Mouse (Mus musculus): ENCODE measurements around the gene Snx30.

Snx30 gene

GRCm38 (mm10) chr4:59817790-59818189 lies 12.2 kb downstream of the Snx30 start:
- in situ Hi-C loops (cut with MboI; ENCODE audit: low pct_unique_long_range_greater_than_20kb in 1 of 2, low sequenced_read_pairs in 2 of 2, unreplicated experiment in 1 of 2), result no loop called here

- in situ Hi-C loops (cut with MboI; ENCODE audit: low pct_unique_long_range_greater_than_20kb in 1 of 2, low sequenced_read_pairs in 2 of 2, unreplicated experiment in 1 of 2), result no loop called here
Measured at GRCm38 (mm10) chr4:59818498-59818897, 12.9 kb downstream of the Snx30 start.

GRCm38 (mm10) chr4:59819054-59819472 lies 13.4 kb downstream of the Snx30 start:
- in situ Hi-C loops (cut with MboI; ENCODE audit: low pct_unique_long_range_greater_than_20kb in 1 of 2, low sequenced_read_pairs in 2 of 2, unreplicated experiment in 1 of 2), result no loop called here

- in situ Hi-C loops (cut with MboI; ENCODE audit: low pct_unique_long_range_greater_than_20kb in 1 of 2, low sequenced_read_pairs in 2 of 2, unreplicated experiment in 1 of 2), result no loop called here
Measured at GRCm38 (mm10) chr4:59819477-59820022, 13.9 kb downstream of the Snx30 start.

GRCm38 (mm10) chr4:59821516-59821915 lies 15.9 kb downstream of the Snx30 start:
- in situ Hi-C loops (cut with MboI; ENCODE audit: low pct_unique_long_range_greater_than_20kb in 1 of 2, low sequenced_read_pairs in 2 of 2, unreplicated experiment in 1 of 2), result no loop called here

- in situ Hi-C loops (cut with MboI; ENCODE audit: low pct_unique_long_range_greater_than_20kb in 1 of 2, low sequenced_read_pairs in 2 of 2, unreplicated experiment in 1 of 2), result no loop called here
Measured at GRCm38 (mm10) chr4:59822119-59822518, 16.5 kb downstream of the Snx30 start.

GRCm38 (mm10) chr4:59823470-59823869 lies 17.8 kb downstream of the Snx30 start:
- in situ Hi-C loops (cut with MboI; ENCODE audit: low pct_unique_long_range_greater_than_20kb in 1 of 2, low sequenced_read_pairs in 2 of 2, unreplicated experiment in 1 of 2), result no loop called here

- in situ Hi-C loops (cut with MboI; ENCODE audit: low pct_unique_long_range_greater_than_20kb in 1 of 2, low sequenced_read_pairs in 2 of 2, unreplicated experiment in 1 of 2), result no loop called here
Measured at GRCm38 (mm10) chr4:59824860-59825259, 19.2 kb downstream of the Snx30 start.

- in situ Hi-C loops (cut with MboI; ENCODE audit: low pct_unique_long_range_greater_than_20kb in 1 of 2, low sequenced_read_pairs in 2 of 2, unreplicated experiment in 1 of 2), result no loop called here
Measured at GRCm38 (mm10) chr4:59825634-59826033, 20.0 kb downstream of the Snx30 start.

- in situ Hi-C loops (cut with MboI; ENCODE audit: low pct_unique_long_range_greater_than_20kb in 1 of 2, low sequenced_read_pairs in 2 of 2, unreplicated experiment in 1 of 2), result no loop called here
Measured at GRCm38 (mm10) chr4:59826381-59826780, 20.7 kb downstream of the Snx30 start.

GRCm38 (mm10) chr4:59829072-59829471 lies 23.4 kb downstream of the Snx30 start:
- in situ Hi-C loops (cut with MboI; ENCODE audit: low pct_unique_long_range_greater_than_20kb in 1 of 2, low sequenced_read_pairs in 2 of 2, unreplicated experiment in 1 of 2), result no loop called here

- in situ Hi-C loops (cut with MboI; ENCODE audit: low pct_unique_long_range_greater_than_20kb in 1 of 2, low sequenced_read_pairs in 2 of 2, unreplicated experiment in 1 of 2), result no loop called here
Measured at GRCm38 (mm10) chr4:59831038-59831437, 25.4 kb downstream of the Snx30 start.

GRCm38 (mm10) chr4:59832810-59833209 lies 27.2 kb downstream of the Snx30 start:
- in situ Hi-C loops (cut with MboI; ENCODE audit: low pct_unique_long_range_greater_than_20kb in 1 of 2, low sequenced_read_pairs in 2 of 2, unreplicated experiment in 1 of 2), result no loop called here

GRCm38 (mm10) chr4:59837659-59838058 lies 32.0 kb downstream of the Snx30 start:
- in situ Hi-C loops (cut with MboI; ENCODE audit: low pct_unique_long_range_greater_than_20kb in 1 of 2, low sequenced_read_pairs in 2 of 2, unreplicated experiment in 1 of 2), result no loop called here

- in situ Hi-C loops (cut with MboI; ENCODE audit: low pct_unique_long_range_greater_than_20kb in 1 of 2, low sequenced_read_pairs in 2 of 2, unreplicated experiment in 1 of 2), result loop anchor here in 1 of 2 experiments (5.0 kb wide), 1 partner anchor 52 kb away; no protein-coding TSS in a partner anchor
Measured at GRCm38 (mm10) chr4:59844460-59845244, 39.0 kb downstream of the Snx30 start.

- in situ Hi-C loops (cut with MboI; ENCODE audit: low pct_unique_long_range_greater_than_20kb in 1 of 2, low sequenced_read_pairs in 2 of 2, unreplicated experiment in 1 of 2), result loop anchor here in 1 of 2 experiments (5.0 kb wide), 1 partner anchor 53 kb away; no protein-coding TSS in a partner anchor
Measured at GRCm38 (mm10) chr4:59845245-59845637, 39.6 kb downstream of the Snx30 start.

GRCm38 (mm10) chr4:59847447-59847846 lies 41.8 kb downstream of the Snx30 start:
- in situ Hi-C loops (cut with MboI; ENCODE audit: low pct_unique_long_range_greater_than_20kb in 1 of 2, low sequenced_read_pairs in 2 of 2, unreplicated experiment in 1 of 2), result loop anchor here in 1 of 2 experiments (5.0 kb wide), 1 partner anchor 55 kb away; no protein-coding TSS in a partner anchor

- in situ Hi-C loops (cut with MboI; ENCODE audit: low pct_unique_long_range_greater_than_20kb in 1 of 2, low sequenced_read_pairs in 2 of 2, unreplicated experiment in 1 of 2), result no loop called here
Measured at GRCm38 (mm10) chr4:59850181-59850580, 44.5 kb downstream of the Snx30 start.

GRCm38 (mm10) chr4:59850886-59851623 lies 45.4 kb downstream of the Snx30 start:
- in situ Hi-C loops (cut with MboI; ENCODE audit: low pct_unique_long_range_greater_than_20kb in 1 of 2, low sequenced_read_pairs in 2 of 2, unreplicated experiment in 1 of 2), result no loop called here
